Mouse (Mus musculus): ENCODE results near the gene Ldah. TPM values are rescaled to one million over a fixed set of nuclear protein-coding genes. Genes with fewer than 3 reads are reported as not detected.
A peak's percentile ranks its signal among the peaks of the same experiment; 100 is the strongest.

The Ldah gene
- total and polyA plus RNA-seq, 3 experiments, result 25.1 to 31.0 (median 26.1) TPM

- no peaks in the 10 kb centered on the region for H3K27me3 ChIP-seq (ENCODE audit: control insufficient read depth, insufficient read depth, low read length)
- no peak overlapping the region for H3K4me3 ChIP-seq
- intact Hi-C loops (cut with DNase I), result loop anchor here (1.0 to 2.0 kb wide), 2 partner anchors 173 to 242 kb away; no protein-coding TSS in a partner anchor
- no peak for DNase-seq
- 77% methylated on average over 3 of the region's 3 CpGs for WGBS
- H3K79me2 ChIP-seq (replicated peaks; ENCODE audit: control insufficient read depth, insufficient read depth, low read length), result no peaks in the 10 kb centered on the region
- no peak overlapping the region for H3K27ac ChIP-seq
- no peak overlapping the region for H3K9ac ChIP-seq (ENCODE audit: low read depth, low read length)
- H3K36me3 ChIP-seq (ENCODE audit: control insufficient read depth, insufficient read depth, low read length), result no peaks in the 10 kb centered on the region
- no peaks in the 10 kb centered on the region for H3K4me1 ChIP-seq (ENCODE audit: control insufficient read depth, insufficient read depth, low read length)
- TF ChIP-seq EP300 (IDR thresholded peaks at IDR 0.05; ENCODE audit: insufficient read depth, low read depth, low read length), result no peak
- no peak for TF ChIP-seq POLR2A (IDR thresholded peaks at IDR 0.05; ENCODE audit: insufficient read depth, low read depth, low read length)
- peak; percentile 75 for TF ChIP-seq CTCF (IDR thresholded peaks at IDR 0.05)
Measured at GRCm38 (mm10) chr12:8232679-8233078, 24.8 kb downstream of the Ldah start.

- peaks cover 4% of the 10 kb centered on the region for H3K36me3 ChIP-seq (ENCODE audit: control insufficient read depth, insufficient read depth, low read length)
- 69% methylated on average over 3 of the region's 3 CpGs for WGBS
- no peak overlapping the region for H3K27ac ChIP-seq
- H3K4me3 ChIP-seq, result no peak overlapping the region
- DNase-seq, result no peak
- intact Hi-C loops (cut with DNase I), result no loop called here
- peaks cover 3% of the 10 kb centered on the region for H3K4me1 ChIP-seq (ENCODE audit: control insufficient read depth, insufficient read depth, low read length)
- no peak overlapping the region for H3K9ac ChIP-seq (ENCODE audit: low read depth, low read length)
- H3K27me3 ChIP-seq (ENCODE audit: control insufficient read depth, insufficient read depth, low read length), result no peaks in the 10 kb centered on the region
- no peak for TF ChIP-seq CTCF (IDR thresholded peaks at IDR 0.05)
- no peak for TF ChIP-seq EP300 (IDR thresholded peaks at IDR 0.05; ENCODE audit: insufficient read depth, low read depth, low read length)
- TF ChIP-seq POLR2A (IDR thresholded peaks at IDR 0.05; ENCODE audit: insufficient read depth, low read depth, low read length), result no peak
- H3K79me2 ChIP-seq (replicated peaks; ENCODE audit: control insufficient read depth, insufficient read depth, low read length), result no peaks in the 10 kb centered on the region
Measured at GRCm38 (mm10) chr12:8242181-8242580, 34.3 kb downstream of the Ldah start.

- 32% methylated on average over 4 of the region's 4 CpGs for WGBS
- Histone ChIP-seq H3K4me3 (no peak overlapping the region), H3K36me3 (ENCODE audit: control insufficient read depth, insufficient read depth, low read length) (peaks cover 4% of the 10 kb centered on the region), H3K4me1 (ENCODE audit: control insufficient read depth, insufficient read depth, low read length) (peaks cover 3% of the 10 kb centered on the region), H3K9ac (ENCODE audit: low read depth, low read length) (no peak overlapping the region), H3K27ac (no peak overlapping the region), H3K79me2 (replicated peaks; ENCODE audit: control insufficient read depth, insufficient read depth, low read length) (no peaks in the 10 kb centered on the region), H3K27me3 (ENCODE audit: control insufficient read depth, insufficient read depth, low read length) (no peaks in the 10 kb centered on the region)
- intact Hi-C loops (cut with DNase I), result no loop called here
- no peak for TF ChIP-seq EP300 (IDR thresholded peaks at IDR 0.05; ENCODE audit: insufficient read depth, low read depth, low read length)
- TF ChIP-seq POLR2A (IDR thresholded peaks at IDR 0.05; ENCODE audit: insufficient read depth, low read depth, low read length), result no peak
- TF ChIP-seq CTCF (IDR thresholded peaks at IDR 0.05), result no peak
- no peak for DNase-seq
Measured at GRCm38 (mm10) chr12:8244746-8245145, 36.8 kb downstream of the Ldah start.

DNA sequence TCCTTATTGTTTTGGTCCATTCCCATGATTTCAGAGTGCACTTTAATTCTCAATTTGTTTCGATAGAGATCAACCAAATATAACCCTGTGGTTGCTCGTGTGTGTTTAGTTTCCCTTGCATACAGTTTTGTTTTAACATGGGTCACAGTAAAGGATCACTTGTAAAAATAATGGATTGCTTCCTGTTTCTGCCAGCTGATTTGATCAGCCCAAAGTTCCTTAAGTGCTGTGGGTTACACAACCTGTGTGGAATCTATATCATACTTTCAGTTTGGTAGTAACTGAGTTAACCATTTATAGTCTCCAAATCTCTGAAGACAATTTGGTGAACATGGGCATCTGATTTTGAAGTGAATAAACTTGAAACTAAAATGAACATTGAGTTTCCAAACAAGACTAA, 52.4 kb downstream of the Ldah start:
- TF ChIP-seq CTCF (IDR thresholded peaks at IDR 0.05) (no peak), POLR2A (IDR thresholded peaks at IDR 0.05; ENCODE audit: insufficient read depth, low read depth, low read length) (no peak), EP300 (IDR thresholded peaks at IDR 0.05; ENCODE audit: insufficient read depth, low read depth, low read length) (no peak)
- 73% methylated on average over 2 of the region's 2 CpGs for WGBS

GRCm38 (mm10) chr12:8266311-8266710, 58.4 kb downstream of the Ldah start:
- no peak overlapping the region for H3K27ac ChIP-seq
- 76% methylated on average over 7 of the region's 7 CpGs for WGBS

More for the DNA sequence above, 52.4 kb downstream of the Ldah start:
- Histone ChIP-seq H3K4me1 (ENCODE audit: control insufficient read depth, insufficient read depth, low read length) (peaks cover 2% of the 10 kb centered on the region), H3K79me2 (replicated peaks; ENCODE audit: control insufficient read depth, insufficient read depth, low read length) (no peaks in the 10 kb centered on the region), H3K36me3 (ENCODE audit: control insufficient read depth, insufficient read depth, low read length) (no peaks in the 10 kb centered on the region), H3K27me3 (ENCODE audit: control insufficient read depth, insufficient read depth, low read length) (no peaks in the 10 kb centered on the region), H3K9ac (ENCODE audit: low read depth, low read length) (no peak overlapping the region), H3K4me3 (no peak overlapping the region), H3K27ac (no peak overlapping the region)
- intact Hi-C loops (cut with DNase I), result no loop called here
- no peak for DNase-seq

DNA sequence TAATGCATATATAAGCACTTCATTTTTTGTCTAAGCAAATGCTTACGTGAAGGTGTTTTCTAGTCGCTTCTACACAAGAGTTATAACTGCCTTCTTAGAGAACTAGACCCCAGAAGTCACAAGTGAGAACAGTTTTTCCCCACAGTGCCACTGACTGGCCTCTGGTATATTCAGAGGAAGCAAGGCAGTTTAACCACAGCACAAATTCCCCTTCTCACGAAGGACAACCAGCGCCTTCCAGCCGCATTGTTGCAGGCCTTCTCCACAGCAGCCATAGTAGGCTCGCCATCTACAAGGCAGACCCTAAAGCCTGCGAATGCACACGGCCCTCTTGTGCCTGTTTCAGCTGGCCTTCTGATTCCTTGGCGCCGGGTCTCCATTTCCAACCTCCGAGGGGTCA, 61.7 kb downstream of the Ldah start:
- Histone ChIP-seq H3K27me3 (ENCODE audit: control insufficient read depth, insufficient read depth, low read length) (no peaks in the 10 kb centered on the region), H3K79me2 (replicated peaks; ENCODE audit: control insufficient read depth, insufficient read depth, low read length) (no peaks in the 10 kb centered on the region), H3K4me3 (no peak overlapping the region), H3K36me3 (ENCODE audit: control insufficient read depth, insufficient read depth, low read length) (peaks cover 4% of the 10 kb centered on the region), H3K9ac (ENCODE audit: low read depth, low read length) (no peak overlapping the region), H3K4me1 (ENCODE audit: control insufficient read depth, insufficient read depth, low read length) (no peaks in the 10 kb centered on the region; the same call in 1 of the 2 replicates), H3K27ac (no peak overlapping the region)
- 96% methylated on average over 11 of the region's 11 CpGs for WGBS
- TF ChIP-seq CTCF (IDR thresholded peaks at IDR 0.05) (no peak), POLR2A (IDR thresholded peaks at IDR 0.05; ENCODE audit: insufficient read depth, low read depth, low read length) (no peak), EP300 (IDR thresholded peaks at IDR 0.05; ENCODE audit: insufficient read depth, low read depth, low read length) (no peak)
- intact Hi-C loops (cut with DNase I), result no loop called here
- DNase-seq, result no peak

More at GRCm38 (mm10) chr12:8266311-8266710, 58.4 kb downstream of the Ldah start:
- no peaks in the 10 kb centered on the region for H3K27me3 ChIP-seq (ENCODE audit: control insufficient read depth, insufficient read depth, low read length)
- intact Hi-C loops (cut with DNase I), result no loop called here
- TF ChIP-seq POLR2A (IDR thresholded peaks at IDR 0.05; ENCODE audit: insufficient read depth, low read depth, low read length) (no peak), EP300 (IDR thresholded peaks at IDR 0.05; ENCODE audit: insufficient read depth, low read depth, low read length) (no peak), CTCF (IDR thresholded peaks at IDR 0.05) (no peak)
- no peak for DNase-seq
- H3K79me2 ChIP-seq (replicated peaks; ENCODE audit: control insufficient read depth, insufficient read depth, low read length), result no peaks in the 10 kb centered on the region
- no peak overlapping the region for H3K4me3 ChIP-seq
- peaks cover 4% of the 10 kb centered on the region for H3K36me3 ChIP-seq (ENCODE audit: control insufficient read depth, insufficient read depth, low read length)
- no peak overlapping the region for H3K9ac ChIP-seq (ENCODE audit: low read depth, low read length)
- peaks cover 2% of the 10 kb centered on the region for H3K4me1 ChIP-seq (ENCODE audit: control insufficient read depth, insufficient read depth, low read length)

All from heart, adult 2 months (tissue).